Mouse (Mus musculus): Measurements from ENCODE around the gene Hsd17b3.

Hsd17b3 gene

GRCm38 (mm10) chr13:64089130-64089529 lies at the start of gene Hsd17b3:
Gene Hsd17b3 (minus strand): TSS chr13:64089230.
- in situ Hi-C loops (cut with MboI, MseI) = no loop called here

DNA sequence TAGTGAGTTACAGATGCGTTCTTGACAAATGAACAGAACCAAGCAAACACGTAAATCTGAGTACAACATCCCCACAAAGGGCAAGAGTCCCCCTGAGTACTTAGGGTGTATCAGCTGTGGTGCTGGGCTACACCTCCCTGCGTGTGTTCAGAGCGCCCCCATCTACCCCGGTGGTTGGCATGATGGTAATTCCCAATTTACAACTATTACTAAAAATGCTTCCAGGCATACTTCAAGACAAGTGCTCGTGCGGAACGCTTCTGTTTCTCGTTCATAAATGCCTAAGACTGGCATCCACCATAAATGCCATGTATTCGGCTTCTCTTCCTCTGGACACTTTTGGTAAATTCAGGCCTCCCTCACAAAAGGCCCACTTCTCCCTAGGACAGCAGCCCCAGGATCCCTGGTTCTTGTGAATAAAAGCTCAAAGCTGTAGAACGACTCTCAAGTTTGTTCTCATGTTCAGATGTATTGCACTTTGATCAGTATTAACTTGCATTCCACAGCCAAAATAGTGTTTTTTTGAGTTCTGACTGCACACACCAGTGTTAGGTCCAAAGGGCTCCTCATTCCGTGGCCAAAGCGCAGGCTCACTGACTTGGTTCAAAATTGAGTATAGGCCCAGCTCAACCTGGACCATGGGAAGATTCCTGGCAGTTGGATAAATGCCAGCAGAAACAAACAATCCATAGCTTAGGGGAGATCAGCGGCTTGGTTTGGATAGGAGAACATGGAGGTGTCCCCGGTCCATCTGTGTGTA lies 40.8 kb upstream of the Hsd17b3 start:
- in situ Hi-C loops (cut with MboI, MseI) = no loop called here

DNA sequence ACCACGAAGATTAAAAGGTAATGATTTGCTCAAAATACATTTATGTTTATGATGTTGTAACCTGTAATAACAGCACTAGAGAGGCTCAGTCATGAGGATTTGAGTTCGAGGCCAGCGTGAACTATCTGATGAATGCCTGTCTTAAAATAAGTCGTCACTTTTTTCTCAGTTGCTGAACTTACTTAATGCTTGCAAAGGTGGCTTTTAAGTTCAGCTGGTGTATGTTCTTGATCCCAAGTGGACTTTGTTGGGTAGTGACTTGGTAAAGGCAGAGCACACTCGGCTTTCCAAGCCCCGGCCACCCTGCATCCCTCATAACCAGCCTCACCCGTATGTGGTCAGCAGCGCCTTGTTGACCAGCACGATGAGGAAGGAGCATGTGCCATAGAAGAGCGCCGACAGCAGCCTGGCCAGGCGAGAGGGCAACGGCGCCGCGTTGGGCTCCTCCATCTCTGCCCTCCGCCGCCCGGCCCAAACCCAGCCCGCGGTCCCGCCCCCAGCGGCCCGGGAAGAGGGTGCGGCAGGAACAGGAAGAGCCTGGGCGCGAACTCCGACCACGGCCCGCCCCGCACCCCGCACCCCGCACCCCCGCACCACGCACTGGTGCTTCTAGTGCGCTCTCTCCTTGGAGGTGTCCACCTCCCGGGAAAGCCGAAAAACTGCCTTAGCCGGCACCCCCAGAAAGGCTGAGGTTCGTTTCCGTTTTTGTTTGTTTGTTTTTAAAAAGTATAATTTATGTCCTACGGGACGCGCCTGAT lies 40.0 kb upstream of the Hsd17b3 start, which contains the start of gene Slc35d2:
Gene Slc35d2, minus strand, starts transcription at position 511 of the 758 bp plus-strand sequence.
- in situ Hi-C loops (cut with MboI, MseI) = no loop called here

- in situ Hi-C loops (cut with MboI, MseI) = no loop called here
Measured at GRCm38 (mm10) chr13:64126316-64126715, 37.3 kb upstream of the Hsd17b3 start.

DNA sequence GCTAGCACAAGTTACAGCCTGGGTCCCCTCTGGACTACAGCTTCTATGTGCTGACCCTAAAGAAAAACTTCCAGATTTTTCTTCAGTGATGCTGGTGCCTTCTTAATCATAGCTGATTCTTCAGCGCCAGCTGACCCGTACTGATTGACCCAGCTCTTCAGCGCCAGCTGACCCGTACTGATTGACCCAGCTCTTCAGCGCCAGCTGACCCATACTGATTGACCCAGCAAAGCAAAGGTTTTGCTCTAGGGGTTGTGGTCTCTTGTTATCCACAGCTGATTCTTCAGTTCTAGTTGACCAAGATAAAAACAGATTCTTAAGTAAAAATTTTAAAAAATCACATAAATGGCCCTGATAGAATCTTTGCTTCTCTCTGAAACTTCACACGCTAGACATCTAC lies 35.9 kb upstream of the Hsd17b3 start:
- in situ Hi-C loops (cut with MboI, MseI) = no loop called here

GRCm38 (mm10) chr13:64123491-64124188 lies 34.6 kb upstream of the Hsd17b3 start:
- in situ Hi-C loops (cut with MboI, MseI) = no loop called here

DNA sequence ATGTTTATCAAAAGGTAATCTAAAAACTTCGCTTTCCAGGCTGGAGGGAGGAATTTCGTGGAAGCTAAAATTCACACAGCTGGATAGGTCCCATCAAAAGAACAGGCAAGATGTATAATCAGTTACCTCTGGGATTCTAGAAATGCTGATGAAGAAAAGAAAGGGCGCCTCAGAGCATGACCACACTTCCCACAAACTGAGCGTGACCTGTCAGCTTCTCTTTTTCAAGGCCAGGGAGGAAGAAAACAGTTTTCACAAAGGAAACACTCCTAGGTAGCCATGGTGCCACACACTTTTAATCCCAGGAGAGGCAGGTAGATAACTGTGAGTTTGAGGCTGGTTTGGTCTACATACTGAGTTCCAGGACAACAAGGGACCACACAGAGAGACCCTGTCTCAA lies 31.7 kb upstream of the Hsd17b3 start:
- in situ Hi-C loops (cut with MboI, MseI) = no loop called here

GRCm38 (mm10) chr13:64117442-64117841 lies 28.4 kb upstream of the Hsd17b3 start:
- in situ Hi-C loops (cut with MboI, MseI) = no loop called here

DNA sequence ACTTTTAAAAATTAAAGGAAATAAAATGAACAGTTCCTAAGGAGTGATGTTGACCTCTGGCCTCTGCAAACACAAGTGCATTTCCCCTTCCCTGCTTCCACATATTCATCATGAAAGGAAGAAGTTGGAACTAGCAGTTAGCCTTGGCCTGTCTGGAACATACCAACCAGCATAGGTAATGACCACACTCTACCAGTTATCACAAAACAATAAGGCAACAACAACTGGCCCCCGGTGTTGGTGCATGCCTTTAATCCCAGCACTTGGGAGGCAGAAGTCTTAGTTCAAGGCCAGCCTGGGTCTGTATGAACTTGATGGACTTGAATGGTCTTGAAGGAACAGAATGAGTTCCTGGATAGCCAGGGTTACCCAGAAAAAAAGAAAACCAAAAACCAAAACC lies 21.4 kb upstream of the Hsd17b3 start:
- in situ Hi-C loops (cut with MboI, MseI) = no loop called here

DNA sequence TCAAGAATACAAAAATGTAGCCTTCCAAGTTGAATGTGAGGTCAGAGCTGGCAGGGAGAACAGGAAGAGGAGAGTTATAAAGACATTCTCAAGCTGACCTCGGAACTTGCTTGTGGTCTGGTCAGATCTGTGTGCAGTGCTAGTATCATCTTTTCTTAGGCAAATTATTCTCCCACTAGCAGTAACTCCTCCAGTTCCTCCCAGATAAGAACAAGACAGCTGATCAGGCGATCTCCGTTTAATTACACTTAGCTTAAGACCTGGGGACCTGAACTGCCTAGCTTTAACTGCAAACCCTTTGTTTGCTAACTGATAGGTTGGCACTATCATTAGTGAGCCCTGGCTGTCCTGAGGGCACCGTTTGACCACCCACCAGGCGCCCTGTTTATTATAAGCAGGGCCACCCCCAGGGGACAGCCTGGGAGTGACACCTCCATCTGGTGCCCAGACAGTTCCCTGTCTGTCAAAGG lies 19.4 kb upstream of the Hsd17b3 start:
- in situ Hi-C loops (cut with MboI, MseI) = loop anchor here in 1 of 2 experiments (5.0 kb wide), 1 partner anchor 316 kb away; no protein-coding TSS in a partner anchor

- in situ Hi-C loops (cut with MboI, MseI) = loop anchor here in 1 of 2 experiments (5.0 kb wide), 1 partner anchor 315 kb away; no protein-coding TSS in a partner anchor
Measured at GRCm38 (mm10) chr13:64107535-64107934, 18.5 kb upstream of the Hsd17b3 start.

- in situ Hi-C loops (cut with MboI, MseI) = loop anchor here in 1 of 2 experiments (5.0 kb wide), 1 partner anchor 315 kb away; no protein-coding TSS in a partner anchor
Measured at GRCm38 (mm10) chr13:64107105-64107504, 18.1 kb upstream of the Hsd17b3 start.

DNA sequence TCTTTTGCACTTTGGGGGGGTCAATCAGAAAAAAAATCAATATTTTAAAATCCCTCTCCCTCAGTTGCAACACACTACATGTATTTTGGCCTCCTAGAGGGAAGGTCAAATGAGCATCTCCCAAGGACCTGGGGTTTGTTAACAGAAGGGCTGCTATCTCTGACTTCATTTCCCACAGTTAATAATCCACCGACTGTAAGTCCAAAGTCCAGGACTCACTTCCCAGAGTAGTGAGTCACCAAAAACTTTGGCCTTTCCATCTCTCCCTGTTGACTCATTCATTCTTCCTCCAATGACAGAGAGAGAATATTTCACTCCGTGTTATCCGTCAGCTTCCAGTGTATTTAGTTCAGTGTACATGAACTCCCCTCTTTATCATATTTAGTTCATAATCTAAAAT lies 16.7 kb upstream of the Hsd17b3 start:
- in situ Hi-C loops (cut with MboI, MseI) = loop anchor here in 1 of 2 experiments (5.0 kb wide), 1 partner anchor 313 kb away; no protein-coding TSS in a partner anchor

DNA sequence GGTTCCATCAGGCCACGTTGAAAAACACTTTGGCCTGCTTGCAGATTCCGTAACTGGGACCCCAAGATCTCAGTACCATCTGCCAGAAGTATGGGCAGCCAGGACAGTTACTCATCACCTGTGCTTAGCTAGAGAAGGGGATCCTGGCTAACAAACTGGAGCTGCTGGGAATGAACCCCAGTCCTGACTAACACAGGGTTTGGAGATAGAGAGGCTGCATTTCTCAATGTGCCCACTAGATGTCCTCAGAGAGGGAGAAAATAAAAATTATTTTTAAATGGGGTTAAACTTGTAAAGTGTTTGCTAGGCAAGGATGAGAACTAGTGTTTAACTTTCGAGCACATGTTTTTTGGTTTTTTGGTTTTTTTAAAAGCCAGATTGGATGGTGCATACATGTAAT lies 11.2 kb upstream of the Hsd17b3 start:
- in situ Hi-C loops (cut with MboI, MseI) = no loop called here

GRCm38 (mm10) chr13:64098992-64099391 lies 10.0 kb upstream of the Hsd17b3 start:
- in situ Hi-C loops (cut with MboI, MseI) = no loop called here

DNA sequence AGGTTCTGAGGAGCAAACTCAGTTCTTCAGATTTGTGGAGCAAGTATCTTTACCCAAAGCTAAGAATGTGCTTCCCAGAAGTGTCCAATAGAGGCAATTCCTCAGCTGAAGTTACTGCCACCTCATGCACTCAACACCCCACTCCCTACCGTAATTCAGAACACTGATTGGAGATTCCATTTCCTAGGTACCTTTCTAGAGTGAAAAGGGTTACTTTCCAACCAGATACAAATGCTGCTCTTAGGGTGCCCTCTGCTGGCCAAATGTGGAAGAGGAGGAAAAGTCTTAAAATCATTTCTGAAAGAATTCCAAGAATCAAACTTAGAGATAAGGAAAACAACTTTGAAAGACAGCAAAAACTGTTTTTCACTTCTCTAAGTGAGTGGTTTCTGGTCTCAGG lies 4.3 kb upstream of the Hsd17b3 start:
- in situ Hi-C loops (cut with MboI, MseI) = no loop called here

DNA sequence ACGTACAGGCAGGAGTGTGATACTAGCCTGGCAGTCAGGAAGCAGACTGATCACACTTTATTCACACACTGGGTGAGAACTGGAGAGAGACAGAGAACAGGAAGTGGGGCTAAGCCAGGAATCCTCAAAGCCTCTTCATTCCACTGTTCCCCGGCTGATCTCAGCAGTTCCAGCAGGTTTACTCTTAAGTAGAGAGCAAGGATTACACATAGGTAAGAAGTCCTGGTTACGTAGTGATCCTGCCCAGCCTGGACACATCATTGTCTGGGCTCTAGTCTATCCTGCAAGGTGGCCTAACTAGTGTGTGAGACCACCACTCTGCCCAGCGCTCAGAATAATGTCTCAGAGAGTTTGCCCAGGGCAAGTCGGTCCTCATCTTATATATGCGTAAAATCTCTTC lies 3.7 kb upstream of the Hsd17b3 start:
- in situ Hi-C loops (cut with MboI, MseI) = no loop called here

DNA sequence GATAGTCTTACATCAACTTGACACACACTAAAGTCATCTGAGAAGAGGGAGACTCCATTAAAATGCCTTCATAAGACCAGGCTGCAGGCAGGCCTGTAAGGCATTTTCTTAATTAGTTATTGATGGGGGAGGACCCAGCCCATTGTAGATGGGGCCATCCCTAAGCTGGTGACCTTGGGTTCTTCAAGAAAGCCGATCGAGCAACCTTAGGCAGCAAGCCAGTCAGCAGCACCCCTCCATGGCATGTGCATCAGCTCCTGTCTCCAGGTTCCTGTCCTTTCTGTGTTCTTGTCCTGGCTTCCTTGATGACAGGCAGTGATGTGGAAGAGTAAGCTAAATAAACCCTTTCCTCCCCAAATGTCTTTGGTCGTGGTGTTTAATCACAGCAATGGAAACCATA lies 3.1 kb upstream of the Hsd17b3 start:
- in situ Hi-C loops (cut with MboI, MseI) = no loop called here

DNA sequence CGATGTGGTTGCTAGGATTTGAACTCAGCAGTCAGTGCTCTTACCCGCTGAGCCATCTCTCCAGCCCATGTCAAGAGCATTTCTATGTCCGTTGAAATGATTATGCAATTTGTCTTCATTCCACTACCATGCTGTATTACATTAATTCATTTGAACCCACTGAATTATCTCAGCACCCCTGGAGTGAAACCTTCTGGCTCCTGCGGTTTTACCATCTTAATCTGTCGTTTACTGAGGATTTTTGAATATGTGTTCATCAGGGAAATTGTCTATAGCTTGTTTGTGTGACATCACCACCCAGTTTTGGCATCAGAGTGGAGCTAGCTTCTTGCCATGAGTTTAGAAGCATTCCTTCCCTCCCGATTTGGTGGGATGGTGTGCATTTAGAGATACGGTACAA lies 2.0 kb upstream of the Hsd17b3 start:
- in situ Hi-C loops (cut with MboI, MseI) = no loop called here

GRCm38 (mm10) chr13:64090278-64090677 lies 1.2 kb upstream of the Hsd17b3 start:
- in situ Hi-C loops (cut with MboI, MseI) = no loop called here

DNA sequence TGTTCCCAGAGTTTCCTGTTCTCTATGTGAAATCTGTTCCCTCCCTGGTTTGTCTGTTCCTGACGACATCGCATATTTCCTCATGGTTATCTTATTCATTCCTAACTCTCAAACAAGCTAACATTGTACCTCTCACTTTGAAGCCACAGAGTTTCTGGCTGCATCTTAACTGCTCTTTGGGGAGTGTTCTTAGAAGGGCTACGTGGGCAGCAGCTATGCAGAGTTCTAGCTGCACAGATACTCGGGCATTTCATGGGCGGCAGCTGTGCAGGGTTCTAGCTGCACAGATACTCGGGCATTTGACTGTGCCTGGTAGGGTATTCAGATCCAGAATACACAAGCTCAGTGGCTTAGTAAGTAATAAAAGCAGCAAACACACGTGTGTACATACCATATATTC lies 973 bp downstream of the Hsd17b3 start:
- in situ Hi-C loops (cut with MboI, MseI) = no loop called here

- in situ Hi-C loops (cut with MboI, MseI) = no loop called here
Measured at GRCm38 (mm10) chr13:64086036-64086435, 3.0 kb downstream of the Hsd17b3 start.

All from T-helper 17 cell (primary cell).